Mouse (Mus musculus) embryo, embryonic 11.5 days (tissue): ENCODE measurements at regions not wholly inside any gene's neighbourhood (a gene's known extent, or its start where the extent isn't known, plus 50 kb on each side); places are given as distances from the start of the nearest gene placed in this dataset.

Source experiments
- DNase-seq: peaks from one replicate; pipeline ENCODE4 v3.0.0-alpha.2; 2012; ENCODE audit warnings: low read depth, low spot score

DNA sequence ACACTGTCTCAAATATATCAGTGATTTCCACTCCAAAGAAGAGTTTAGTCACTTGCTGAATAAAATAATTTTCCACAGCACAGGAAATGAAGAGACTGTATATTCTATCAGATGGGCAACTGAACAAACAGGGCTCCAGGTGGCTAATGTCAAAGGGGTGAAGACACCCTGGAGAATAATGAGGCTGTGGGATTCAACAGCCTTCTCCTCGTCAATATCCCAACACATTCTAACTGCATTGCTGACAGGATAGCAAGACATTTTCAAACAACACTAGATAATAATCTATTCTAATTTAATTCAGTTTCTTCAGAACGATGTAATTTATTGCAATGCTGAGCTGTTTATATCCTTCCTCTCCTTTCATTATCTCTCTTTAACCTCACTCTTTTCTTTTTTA lies 134.4 kb upstream of the Klhl13 start:
- DNase-seq: no peak

- no peak for DNase-seq
These were observed 130.3 kb upstream of the Klhl13 start for GRCm38 (mm10) chrX:23495199-23495598.

- DNase-seq: no peak
These were observed 112.0 kb upstream of the Klhl13 start for GRCm38 (mm10) chrX:23476868-23477267.

DNA sequence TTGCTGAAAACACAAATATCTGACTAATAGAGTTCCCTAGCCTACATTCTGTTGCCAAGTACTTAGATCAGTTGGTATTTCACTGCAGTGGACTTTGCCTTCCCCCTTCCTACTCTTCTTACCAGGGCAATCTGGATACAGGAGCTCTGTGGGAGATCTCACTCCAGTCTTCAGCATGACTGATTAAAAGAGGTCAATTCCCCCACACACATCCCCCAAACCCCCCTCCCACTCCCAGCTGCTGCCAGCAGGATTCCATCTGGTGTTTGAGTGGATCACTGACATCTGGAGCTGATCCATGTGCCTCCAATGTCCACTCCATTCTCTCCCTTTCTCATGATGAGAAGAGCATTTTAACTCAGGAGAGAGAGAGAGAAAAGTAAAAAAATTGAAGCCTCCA lies 101.1 kb upstream of the Klhl13 start:
- peak; percentile 3 for DNase-seq

DNA sequence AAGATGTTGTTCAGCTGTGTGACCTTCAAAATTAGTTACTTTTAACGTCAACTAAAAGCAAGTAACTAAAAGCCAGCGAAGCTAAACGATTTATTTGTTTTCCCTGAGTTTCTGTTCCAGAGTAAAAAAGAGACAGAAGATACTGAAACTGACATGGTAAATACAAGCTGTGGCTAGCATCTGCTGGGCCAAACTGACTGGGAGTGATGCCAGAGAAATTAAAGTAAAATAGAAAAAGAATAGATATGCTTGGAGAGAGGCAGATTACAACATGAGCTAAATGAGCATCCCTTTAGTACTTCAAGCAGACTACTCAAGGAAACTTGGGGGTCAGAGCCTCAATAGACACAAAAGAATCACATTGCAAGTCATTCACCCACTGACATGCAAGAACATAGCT lies 88.7 kb upstream of the Klhl13 start:
- DNase-seq: no peak

DNA sequence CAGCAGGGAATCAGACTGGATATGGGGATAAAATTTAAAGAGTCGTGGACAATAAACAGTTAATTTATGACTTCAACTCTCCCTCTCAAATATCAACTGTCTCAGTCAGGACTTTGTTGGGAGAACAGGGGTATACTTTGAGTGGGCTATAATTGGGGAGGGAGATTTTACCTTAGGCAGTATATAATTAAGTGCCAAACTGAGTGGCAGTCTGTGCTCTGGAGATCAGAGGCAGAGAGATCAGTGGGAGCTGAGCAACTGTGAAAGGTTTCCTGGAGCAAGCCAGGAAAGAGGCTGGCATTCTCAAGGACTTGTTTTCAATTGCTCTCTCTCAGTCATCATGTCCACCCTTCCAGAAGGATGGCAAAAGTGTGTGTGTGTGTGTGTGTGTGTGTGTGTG lies 57.9 kb upstream of the Klhl13 start:
- no peak for DNase-seq

- DNase-seq: no peak
These were observed 52.6 kb upstream of the Klhl13 start for GRCm38 (mm10) chrX:23417525-23417924.
